Mouse (Mus musculus) spleen, postnatal 36 days (tissue): ENCODE results near the gene Usp2.
A peak's percentile ranks its signal among the peaks of the same experiment; 100 is the strongest.

Source experiments
- DNase-seq, 2 experiments: peaks; one replicate each; pipeline ENCODE4 v3.0.0; 2022; ENCODE audit warnings: low spot score in 2 of 2, mixed read lengths in 1 of 2

The Usp2 gene

GRCm38 (mm10) chr9:44066785-44067225, at the start of gene Usp2:
TSS of gene Usp2 (plus strand) at chr9:44067021.
- DNase-seq, result peak; percentile 94 to 95

GRCm38 (mm10) chr9:44017846-44018245, 49.0 kb upstream of the Usp2 start:
- DNase-seq, result no peak

- no peak for DNase-seq
These were observed 46.8 kb upstream of the Usp2 start for GRCm38 (mm10) chr9:44020001-44020400.

- DNase-seq, result peak; percentile 47 to 49
These were observed 44.5 kb upstream of the Usp2 start for GRCm38 (mm10) chr9:44022100-44022847.

GRCm38 (mm10) chr9:44024096-44024495, 42.7 kb upstream of the Usp2 start:
- no peak for DNase-seq

GRCm38 (mm10) chr9:44029580-44030236, 37.1 kb upstream of the Usp2 start:
- DNase-seq, result no peak

GRCm38 (mm10) chr9:44030646-44031045, 36.2 kb upstream of the Usp2 start:
- DNase-seq, result no peak

GRCm38 (mm10) chr9:44031079-44031478, 35.7 kb upstream of the Usp2 start:
- peak in 1 of 2 experiments; percentile 38 for DNase-seq

GRCm38 (mm10) chr9:44031946-44032345, 34.9 kb upstream of the Usp2 start:
- no peak for DNase-seq

GRCm38 (mm10) chr9:44033317-44033716, 33.5 kb upstream of the Usp2 start:
- DNase-seq, result no peak

GRCm38 (mm10) chr9:44033957-44034727, 32.7 kb upstream of the Usp2 start:
- peak; percentile 33 to 34 for DNase-seq

GRCm38 (mm10) chr9:44037106-44037505, 29.7 kb upstream of the Usp2 start:
- no peak for DNase-seq

- no peak for DNase-seq
These were observed 25.1 kb upstream of the Usp2 start for GRCm38 (mm10) chr9:44041511-44042395.

- DNase-seq, result no peak
These were observed 24.5 kb upstream of the Usp2 start for GRCm38 (mm10) chr9:44042396-44042680.

- DNase-seq, result peak in 1 of 2 experiments; percentile 26
These were observed 23.7 kb upstream of the Usp2 start, which contains the start of gene Thy1 for GRCm38 (mm10) chr9:44042836-44043707. TSS of gene Thy1 (plus strand) at chr9:44043384.

GRCm38 (mm10) chr9:44043708-44044425, 23.0 kb upstream of the Usp2 start:
- no peak for DNase-seq

GRCm38 (mm10) chr9:44044426-44045157, 22.2 kb upstream of the Usp2 start:
- peak in 1 of 2 experiments; percentile 13 for DNase-seq

- no peak for DNase-seq
These were observed 21.5 kb upstream of the Usp2 start for GRCm38 (mm10) chr9:44045158-44045883.
